Mouse (Mus musculus) heart, adult 2 months (tissue): Measurements from ENCODE around the gene Stoml3.

Experiments used
- CTCF ChIP-seq: fragments of 200-600 bp; IDR thresholded peaks from 2 replicates; pipeline ENCODE4 v1.8.1; 2022; ENCODE audit warnings: antibody characterized with exemption, mild to moderate bottlenecking, moderate library complexity
- POLR2A ChIP-seq: fragments of 200-500 bp; IDR thresholded peaks from 2 replicates; pipeline ENCODE4 v1.6.1; 2011; ENCODE audit warnings: mild to moderate bottlenecking, low read depth, low read length, control low read depth; ENCODE audit not compliant: insufficient read depth

DNA sequence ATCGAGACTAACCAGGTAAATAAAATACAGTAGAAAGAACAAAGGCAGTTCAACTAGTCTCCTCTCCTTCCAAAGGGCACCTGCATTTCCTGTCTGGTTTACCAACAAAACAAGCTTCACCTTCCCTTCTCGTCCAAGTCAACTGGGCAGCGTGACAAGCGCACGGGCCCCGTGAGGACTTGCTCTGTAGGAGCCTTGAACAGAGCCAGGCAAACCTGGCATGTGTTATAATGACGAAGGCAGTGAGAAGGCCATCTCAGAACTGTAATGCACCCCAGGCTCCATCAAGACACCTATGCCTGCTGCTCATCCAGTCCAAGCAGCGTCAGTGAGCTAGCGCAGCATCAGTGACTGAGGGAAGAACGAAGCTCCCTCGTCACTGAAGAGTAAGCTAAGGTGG lies 37.8 kb upstream of the Stoml3 start:
- TF ChIP-seq POLR2A: no peak
- no peak for TF ChIP-seq CTCF
